Comparison of ENCODE assay signal across 9 mouse cellular contexts in the genomic region with DNA sequence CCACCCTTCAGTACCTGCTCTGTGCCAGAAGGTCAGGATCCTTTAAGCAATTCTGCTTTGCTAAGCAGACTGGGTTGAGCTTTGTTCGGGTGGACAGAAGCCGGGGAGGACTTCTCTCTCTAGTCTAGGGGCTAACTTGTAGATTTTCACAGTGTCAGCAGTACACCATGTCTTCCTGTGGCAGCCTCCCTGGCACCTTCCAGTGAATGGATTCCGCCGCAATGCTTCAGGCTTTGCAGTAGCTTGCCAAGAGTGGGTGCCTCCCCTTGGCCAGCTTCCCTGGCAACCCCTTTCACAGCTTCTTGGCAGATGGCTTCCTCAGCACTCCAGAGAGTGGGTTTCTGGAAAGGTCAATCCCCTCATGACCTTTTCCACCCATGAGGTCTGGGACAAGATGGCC. TPM values are rescaled to one million over a fixed set of nuclear protein-coding genes. Genes with fewer than 3 reads are reported as not detected.
DNase-seq lines count a peak whose midpoint lies in the region; ATAC-seq lines count a peak whose summit lies in the region.
"Had no signal": no experiment of that assay in that cellular context is flagged by ENCODE, and none has a peak within 500 bp of the region (broad histone marks: within the 10 kb centered on the region; RNA-seq: fewer than 3 reads in every experiment).

No protein-coding gene starts in this region.

- H3K9me3 ChIP-seq in hindbrain, embryonic 13.5 days, result no peaks in the 10 kb centered on the region
- H3K9me3 ChIP-seq in intestine, embryonic 16.5 days (ENCODE audit: control insufficient read depth, low read length), result no peaks in the 10 kb centered on the region
- H3K9me3 ChIP-seq: liver, embryonic 13.5 days had no signal

- DNase-seq in adrenal gland, postnatal 10 days, result peak; percentile 67
- DNase-seq in adrenal gland, postnatal 4 days (ENCODE audit: low spot score in 2 of 2), result no peak
- peak; percentile 36 to 53 for DNase-seq in left cerebral cortex, adult 18-20 months (ENCODE audit: low spot score in 2 of 2)
- no peak for DNase-seq in left cerebral cortex, adult 11 months (ENCODE audit: low spot score)
- DNase-seq in lung, postnatal 10 days, result peak; percentile 55
- DNase-seq in MN1 (ENCODE audit: low spot score), result no peak
- DNase-seq: liver, embryonic 13.5 days had no signal

- no peak overlapping the region for H3K9ac ChIP-seq in hindbrain, embryonic 13.5 days
- H3K9ac ChIP-seq in intestine, embryonic 16.5 days (ENCODE audit: low read depth, low read length), result no peak overlapping the region
- H3K9ac ChIP-seq: liver, embryonic 13.5 days had no signal

- no peak; the same call in 1 of the 2 replicates for ATAC-seq in hindbrain, embryonic 13.5 days (ENCODE audit: low FRiP score)
- no peak for ATAC-seq in intestine, embryonic 16.5 days

- H3K27me3 ChIP-seq in hindbrain, embryonic 13.5 days, result no peaks in the 10 kb centered on the region
- H3K27me3 ChIP-seq in intestine, embryonic 16.5 days (replicated peaks; ENCODE audit: control insufficient read depth, insufficient read depth, low read length), result no peaks in the 10 kb centered on the region
- H3K27me3 ChIP-seq: liver, embryonic 13.5 days had no signal

- WGBS in hindbrain, embryonic 13.5 days, result 70% methylated on average over 4 of the region's 4 CpGs
- WGBS in intestine, embryonic 16.5 days, result 83% methylated on average over 4 of the region's 4 CpGs

- H3K27ac ChIP-seq in hindbrain, embryonic 13.5 days, result peak overlapping the region; percentile 37; the same call in 1 of the 2 replicates
- H3K27ac ChIP-seq in intestine, embryonic 16.5 days (ENCODE audit: low read length), result no peak overlapping the region
- H3K27ac ChIP-seq: liver, embryonic 13.5 days had no signal

- no peak overlapping the region for H3K4me3 ChIP-seq in hindbrain, embryonic 13.5 days
- H3K4me3 ChIP-seq in intestine, embryonic 16.5 days (ENCODE audit: low read length), result no peak overlapping the region
- H3K4me3 ChIP-seq: liver, embryonic 13.5 days had no signal

- H3K36me3 ChIP-seq in hindbrain, embryonic 13.5 days, result no peaks in the 10 kb centered on the region
- H3K36me3 ChIP-seq in intestine, embryonic 16.5 days (ENCODE audit: control insufficient read depth, insufficient read depth, low read length), result no peaks in the 10 kb centered on the region
- H3K36me3 ChIP-seq: liver, embryonic 13.5 days had no signal

- no peak overlapping the region for H3K4me2 ChIP-seq in hindbrain, embryonic 13.5 days
- no peak overlapping the region for H3K4me2 ChIP-seq in intestine, embryonic 16.5 days (ENCODE audit: low read depth, low read length)
- H3K4me2 ChIP-seq: liver, embryonic 13.5 days had no signal

- peaks cover 21% of the 10 kb centered on the region for H3K4me1 ChIP-seq in hindbrain, embryonic 13.5 days (replicated peaks)
- peaks cover 6% of the 10 kb centered on the region for H3K4me1 ChIP-seq in intestine, embryonic 16.5 days (ENCODE audit: control insufficient read depth, insufficient read depth, low read length)

RNA-seq across cellular contexts. Expression of gene Slc22a16, which starts 50.5 kb away (rescaled TPM):
- total RNA-seq in adrenal gland, postnatal 10 days (2021), result not detected
- total RNA-seq in adrenal gland, postnatal 4 days (2021), result not detected
- total RNA-seq in left cerebral cortex, adult 18-20 months (2021), result not detected
- polyA plus RNA-seq in hindbrain, embryonic 13.5 days (2015; fragmentation: Nextera tagmentation; extraction: Ambion mirVana), result not detected in 2 replicates
- not detected in 2 replicates for polyA plus RNA-seq in intestine, embryonic 16.5 days (2015; fragmentation: Nextera tagmentation; extraction: Ambion mirVana)
- polyA plus RNA-seq: liver, embryonic 13.5 days had no signal

Comparison
In these comparisons a context has a peak if more than half of its experiments do, and no peak if none do; other contexts are left out.
1. DNase-seq: peak in adrenal gland, postnatal 10 days (single experiment), left cerebral cortex, adult 18-20 months (2 of 2) and lung, postnatal 10 days (single experiment); none in adrenal gland, postnatal 4 days (0 of 2), left cerebral cortex, adult 11 months (single experiment) and MN1 (single experiment).